Mouse (Mus musculus) G1E (cell line): ENCODE measurements around the gene Edem3.

ENCODE experiments used
- CTCF ChIP-seq: IDR thresholded peaks from 2 replicates; pipeline ENCODE4 v1.5.1; 2012; ENCODE audit warnings: low read depth, low read length, inconsistent platforms, mixed read lengths
- GATA1 ChIP-seq: IDR thresholded peaks from 2 replicates; pipeline ENCODE4 v1.6.1; 2012; ENCODE audit warnings: borderline replicate concordance, low read length, inconsistent platforms, mixed read lengths
- POLR2AphosphoS5 ChIP-seq: IDR thresholded peaks from 2 replicates; pipeline ENCODE4 v1.6.1; 2012; ENCODE audit warnings: low read depth, low read length, inconsistent platforms; ENCODE audit not compliant: insufficient replicate concordance

GRCm38 (mm10) chr1:151783403-151783802 lies 28.2 kb downstream of the Edem3 start:
- TF ChIP-seq POLR2AphosphoS5: no peak
- no peak for TF ChIP-seq CTCF
- no peak for TF ChIP-seq GATA1
